ENCODE assay signal across 8 mouse cellular contexts in the genomic region with DNA sequence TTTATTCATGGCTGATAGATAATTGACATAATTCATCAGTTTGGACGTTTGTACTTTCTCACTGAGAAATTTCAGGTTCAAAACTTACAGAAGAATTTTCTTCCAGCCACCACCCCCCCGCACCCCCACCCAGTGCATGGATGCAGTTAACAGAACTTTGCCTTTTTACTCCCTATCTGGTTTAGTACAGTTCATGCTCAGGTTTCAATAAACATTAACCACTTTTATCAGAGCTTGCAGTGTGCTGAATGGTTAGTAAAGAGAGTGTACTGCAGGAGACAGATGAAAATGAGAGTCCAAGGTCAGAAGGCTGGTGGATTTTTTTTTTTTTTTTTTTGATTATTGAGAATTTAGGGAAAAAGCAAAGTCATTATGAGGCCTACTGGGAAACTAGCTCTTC.
DNase-seq lines count a peak whose midpoint lies in the region; ATAC-seq and TF ChIP-seq lines count a peak whose summit lies in the region.
"Had no signal": no experiment of that assay in that cellular context is flagged by ENCODE, and none has a peak within 500 bp of the region (broad histone marks: within the 10 kb centered on the region; RNA-seq: fewer than 3 reads in every experiment).

No protein-coding gene starts in this region.

- no peak for ATAC-seq in hindbrain, embryonic 12.5 days (ENCODE audit: low FRiP score)
- ATAC-seq in hindbrain, embryonic 11.5 days (ENCODE audit: low FRiP score) = no peak
- no peak for ATAC-seq in midbrain, embryonic 15.5 days (replicated peaks)
- ATAC-seq in midbrain, postnatal 0 days (ENCODE audit: low FRiP score) = no peak
- no peak for ATAC-seq in megakaryocyte progenitor cell, adult 5-6 weeks (replicated peaks; ENCODE audit: poor library complexity)

- H3K9me3 ChIP-seq in hindbrain, embryonic 12.5 days (replicated peaks) = no peaks in the 10 kb centered on the region
- H3K9me3 ChIP-seq in hindbrain, embryonic 11.5 days (ENCODE audit: control insufficient read depth, low read length) = no peaks in the 10 kb centered on the region
- no peaks in the 10 kb centered on the region for H3K9me3 ChIP-seq in midbrain, embryonic 15.5 days
- H3K9me3 ChIP-seq in midbrain, postnatal 0 days (ENCODE audit: low read length) = no peaks in the 10 kb centered on the region

- 0 out of 2 replicates have a peak overlapping the region, but pooled peaks have one; percentile 74 for H3K4me2 ChIP-seq in hindbrain, embryonic 12.5 days (replicated peaks)
- H3K4me2 ChIP-seq in hindbrain, embryonic 11.5 days (replicated peaks; ENCODE audit: low read depth, low read length) = no peak overlapping the region
- H3K4me2 ChIP-seq in midbrain, embryonic 15.5 days = peak overlapping the region; percentile 96; the same call in 1 of the 2 replicates
- no peak overlapping the region; the same call in 1 of the 2 replicates for H3K4me2 ChIP-seq in midbrain, postnatal 0 days (ENCODE audit: low read depth, low read length, poor library complexity, severe bottlenecking)

- H3K4me1 ChIP-seq in hindbrain, embryonic 12.5 days = peaks cover 23% of the 10 kb centered on the region
- peaks cover 3% of the 10 kb centered on the region; the same call in 1 of the 2 replicates for H3K4me1 ChIP-seq in hindbrain, embryonic 11.5 days (replicated peaks; ENCODE audit: control insufficient read depth, insufficient read depth, low read length)
- H3K4me1 ChIP-seq in midbrain, embryonic 15.5 days = peaks cover 24% of the 10 kb centered on the region
- 0 out of 2 replicates have a peak, but pooled peaks cover 4% of the 10 kb centered on the region for H3K4me1 ChIP-seq in midbrain, postnatal 0 days (ENCODE audit: insufficient read depth, low read length)

- DNase-seq in hindbrain, embryonic 11.5 days (ENCODE audit: low spot score) = no peak
- no peak for DNase-seq in midbrain, postnatal 0 days (ENCODE audit: low spot score)
- DNase-seq in liver (peak; percentile 59), MN1 (ENCODE audit: low spot score) (no peak)
- DNase-seq: gastrocnemius, postnatal 25 days had no signal

- 60% methylated on average over 2 of the region's 2 CpGs for WGBS in hindbrain, embryonic 12.5 days
- WGBS in hindbrain, embryonic 11.5 days = 44% methylated on average over 2 of the region's 2 CpGs
- WGBS in midbrain, embryonic 15.5 days = 59% methylated on average over 2 of the region's 2 CpGs
- 71% methylated on average over 2 of the region's 2 CpGs for WGBS in midbrain, postnatal 0 days

- H3K36me3 ChIP-seq in hindbrain, embryonic 12.5 days = no peaks in the 10 kb centered on the region
- H3K36me3 ChIP-seq in hindbrain, embryonic 11.5 days (ENCODE audit: control insufficient read depth, insufficient read depth, low read length) = no peaks in the 10 kb centered on the region
- no peaks in the 10 kb centered on the region for H3K36me3 ChIP-seq in midbrain, embryonic 15.5 days (replicated peaks)
- no peaks in the 10 kb centered on the region for H3K36me3 ChIP-seq in midbrain, postnatal 0 days (ENCODE audit: insufficient read depth, low read length)

- no peak overlapping the region for H3K9ac ChIP-seq in hindbrain, embryonic 12.5 days
- H3K9ac ChIP-seq in hindbrain, embryonic 11.5 days (ENCODE audit: low read depth, low read length) = no peak overlapping the region
- no peak overlapping the region for H3K9ac ChIP-seq in midbrain, embryonic 15.5 days
- H3K9ac ChIP-seq in midbrain, postnatal 0 days (replicated peaks; ENCODE audit: low read length, poor library complexity, severe bottlenecking) = no peak overlapping the region

- H3K4me3 ChIP-seq in hindbrain, embryonic 12.5 days = no peak overlapping the region
- H3K4me3 ChIP-seq in hindbrain, embryonic 11.5 days (ENCODE audit: low read depth, low read length) = no peak overlapping the region
- no peak overlapping the region for H3K4me3 ChIP-seq in midbrain, embryonic 15.5 days
- H3K4me3 ChIP-seq in midbrain, postnatal 0 days (ENCODE audit: low read depth, low read length) = no peak overlapping the region

- H3K27ac ChIP-seq in hindbrain, embryonic 12.5 days = no peak overlapping the region
- no peak overlapping the region for H3K27ac ChIP-seq in hindbrain, embryonic 11.5 days (ENCODE audit: low read depth, low read length)
- H3K27ac ChIP-seq in midbrain, embryonic 15.5 days = no peak overlapping the region
- no peak overlapping the region for H3K27ac ChIP-seq in midbrain, postnatal 0 days (ENCODE audit: low read depth, low read length)

- no peaks in the 10 kb centered on the region for H3K27me3 ChIP-seq in hindbrain, embryonic 12.5 days
- H3K27me3 ChIP-seq in hindbrain, embryonic 11.5 days (ENCODE audit: control insufficient read depth, insufficient read depth, low read length) = no peaks in the 10 kb centered on the region
- H3K27me3 ChIP-seq in midbrain, embryonic 15.5 days (replicated peaks) = peaks cover 6% of the 10 kb centered on the region
- peaks cover 7% of the 10 kb centered on the region; the same call in 1 of the 2 replicates for H3K27me3 ChIP-seq in midbrain, postnatal 0 days (ENCODE audit: insufficient read depth, low read length)

- TF ChIP-seq CTCF in midbrain, postnatal 0 days (IDR thresholded peaks at IDR 0.05) = no peak

Comparison
In these comparisons a context has a peak if more than half of its experiments do, and no peak if none do; other contexts are left out.
1. H3K4me2 ChIP-seq: peak in hindbrain, embryonic 12.5 days (single experiment) and midbrain, embryonic 15.5 days (single experiment); none in hindbrain, embryonic 11.5 days (single experiment) and midbrain, postnatal 0 days (single experiment).